Mouse (Mus musculus) B cell, adult 62 days (primary cell): Measurements from ENCODE around the gene Igfals. TPM values are rescaled to one million over a fixed set of nuclear protein-coding genes. Genes with fewer than 3 reads are reported as not detected.

ENCODE experiments used
- total RNA-seq: library from RNA; stranded (reverse); gene quantifications from 4 replicates; pipeline ENCODE4 v1.2.4, GENCODE M21; 2023

Gene Igfals
- 0.45 to 0.72 TPM (median 0.59 TPM) in 4 replicates for total RNA-seq

DNA sequence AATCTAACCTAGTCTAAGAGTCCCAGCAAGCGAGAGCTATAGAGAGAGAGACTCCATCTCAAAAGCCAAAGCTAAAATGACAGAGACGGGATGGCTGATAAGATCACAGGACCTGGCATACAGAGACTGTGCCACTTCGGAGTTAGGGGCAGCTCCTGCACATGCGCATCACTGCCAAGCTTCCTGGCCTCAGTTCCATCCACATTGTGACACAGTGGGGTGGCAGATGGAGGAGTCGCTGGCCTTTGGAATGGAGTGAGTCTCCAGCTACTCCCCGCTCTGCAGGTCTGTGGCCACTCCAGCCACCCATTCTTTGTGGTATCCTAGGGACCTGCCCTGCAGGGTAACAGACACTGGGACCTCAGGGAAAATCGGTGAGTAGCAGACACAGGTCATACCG, at the start of gene Igfals:
Gene Igfals (plus strand): TSS at position 222 of the 400 bp plus-strand sequence.

GRCm38 (mm10) chr17:24839842-24840241, 26.0 kb upstream of the Igfals start, which contains the start of gene Hagh:
TSS of gene Hagh (plus strand) at chr17:24840143.

DNA sequence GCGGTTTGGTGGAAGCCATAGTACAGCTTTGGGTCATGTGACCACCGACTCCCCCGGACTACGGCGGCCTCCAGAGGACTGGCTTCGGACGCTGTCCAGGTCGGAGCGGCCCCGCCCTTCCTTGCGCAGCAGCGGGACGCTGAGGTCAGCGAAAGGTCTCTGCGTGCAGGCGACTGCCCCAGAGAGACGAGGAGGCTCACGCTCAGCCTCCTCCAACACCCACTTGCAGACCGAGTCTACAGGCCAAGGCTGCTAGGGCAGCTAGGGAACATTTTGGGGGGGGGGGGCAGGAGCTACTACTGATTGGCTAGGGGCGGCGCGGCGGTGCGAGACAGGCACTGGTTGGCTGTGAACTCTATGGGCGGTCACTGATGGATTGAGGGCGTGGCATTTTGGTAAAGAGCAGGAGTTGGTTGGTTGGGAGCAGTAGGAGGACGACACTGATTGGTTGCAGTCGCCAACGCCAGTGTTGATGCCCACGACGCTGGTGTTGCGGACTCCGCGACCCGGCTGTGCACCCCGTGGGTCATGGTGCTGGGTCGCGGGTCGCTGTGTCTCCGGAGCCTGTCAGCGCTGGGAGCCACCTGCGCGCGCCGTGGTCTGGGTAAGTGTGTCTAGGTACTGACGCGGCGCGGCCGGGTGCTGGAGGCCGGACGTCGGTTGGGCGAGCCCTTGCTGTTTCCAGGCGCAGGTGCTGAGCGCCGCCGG, 15.6 kb upstream of the Igfals start, which contains the start of gene Fahd1:
Gene Fahd1 (minus strand): TSS at position 300 of the 708 bp plus-strand sequence.

GRCm38 (mm10) chr17:24886134-24886931, 20.5 kb downstream of the Igfals start, which contains the start of the genes Nubp2 and Spsb3:
TSS of gene Nubp2 (minus strand) at chr17:24886349.
TSS of gene Spsb3 (plus strand) at chr17:24886643.

GRCm38 (mm10) chr17:24894995-24895547, 29.3 kb downstream of the Igfals start, which contains the start of the genes Eme2 and Mrps34:
TSS of gene Eme2 (minus strand) at chr17:24895087.
TSS of gene Mrps34 (plus strand) at chr17:24895116.

DNA sequence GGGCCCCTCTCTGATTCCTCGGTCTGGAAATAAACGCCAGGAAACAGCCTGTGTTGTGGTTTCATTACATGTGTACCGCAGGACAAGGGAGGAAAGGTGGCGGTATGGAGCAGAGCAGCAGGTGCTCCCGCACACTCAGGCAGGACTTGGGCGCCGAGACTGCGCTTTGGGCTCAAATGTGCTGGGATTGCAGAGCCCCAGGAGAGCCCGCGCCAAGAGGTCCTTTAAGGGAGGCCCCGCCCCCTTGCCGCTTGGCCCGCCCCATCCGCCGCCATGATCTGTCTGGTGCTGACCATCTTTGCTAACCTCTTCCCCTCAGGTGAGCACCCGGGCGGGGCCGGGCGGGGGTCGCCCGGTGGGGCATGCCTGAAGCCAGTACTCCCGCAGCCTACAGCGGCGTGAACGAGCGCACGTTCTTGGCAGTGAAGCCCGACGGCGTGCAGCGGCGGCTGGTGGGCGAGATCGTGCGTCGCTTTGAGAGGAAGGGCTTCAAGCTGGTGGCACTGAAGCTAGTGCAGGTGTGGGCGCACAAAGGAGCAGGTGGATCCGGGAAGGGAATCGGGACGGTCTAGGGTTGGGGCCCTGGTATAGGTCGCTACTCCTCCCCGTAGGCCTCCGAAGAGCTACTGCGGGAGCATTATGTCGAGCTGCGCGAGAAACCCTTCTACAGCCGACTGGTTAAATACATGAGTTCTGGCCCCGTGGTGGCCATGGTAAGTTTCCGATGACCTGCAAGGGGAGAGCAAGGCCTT, 30.6 kb downstream of the Igfals start, which contains the start of gene Nme3:
Gene Nme3 (plus strand): TSS at position 260 of the 752 bp plus-strand sequence.

Other genes starting within 250 kb of the Igfals start
- 90.9 to 106 TPM (median 96.8 TPM) in 4 replicates for gene Tsc2, start 233.4 kb upstream of the Igfals start, total RNA-seq
- gene Nthl1, start 233.3 kb upstream of the Igfals start, total RNA-seq = 4.4 to 5.8 TPM (median 5.0 TPM) in 4 replicates
- gene Slc9a3r2, start 215.7 kb upstream of the Igfals start, total RNA-seq = 0.41 to 0.48 TPM in 2 of 4 replicates, not detected in the others
- gene Npw, start 207.5 kb upstream of the Igfals start, total RNA-seq = not detected in 4 replicates
- gene Zfp598, start 196.3 kb upstream of the Igfals start, total RNA-seq = 54.6 to 60.8 TPM (median 56.6 TPM) in 4 replicates
- not detected in 4 replicates for gene Syngr3, start 176.0 kb upstream of the Igfals start, total RNA-seq
- gene Gfer, start 169.8 kb upstream of the Igfals start, total RNA-seq = 12.9 to 22.3 TPM (median 19.2 TPM) in 4 replicates
- 5.5 to 8.2 TPM (median 5.8 TPM) in 4 replicates for gene Noxo1, start 169.8 kb upstream of the Igfals start, total RNA-seq
- 27.5 to 42.8 TPM (median 32.7 TPM) in 4 replicates for gene Tbl3, start 158.3 kb upstream of the Igfals start, total RNA-seq
- not detected in 4 replicates for gene Rnf151, start 147.9 kb upstream of the Igfals start, total RNA-seq
- gene Rps2, start 147.9 kb upstream of the Igfals start, total RNA-seq = 1,219 to 1,283 TPM (median 1,236 TPM) in 4 replicates
- 67.0 to 84.4 TPM (median 75.9 TPM) in 4 replicates for gene Ndufb10, start 141.5 kb upstream of the Igfals start, total RNA-seq
- gene Rpl3l, start 138.2 kb upstream of the Igfals start, total RNA-seq = 1.6 TPM in 1 of 4 replicates, not detected in the others
- gene Msrb1, start 129.4 kb upstream of the Igfals start, total RNA-seq = 32.3 to 40.3 TPM (median 34.7 TPM) in 4 replicates
- not detected in 4 replicates for gene Hs3st6, start 113.0 kb upstream of the Igfals start, total RNA-seq
- not detected in 4 replicates for gene Meiob, start 61.7 kb upstream of the Igfals start, total RNA-seq
- 29.2 to 37.9 TPM (median 31.8 TPM) in 4 replicates for gene Hagh, start 25.9 kb upstream of the Igfals start, total RNA-seq
- 1.6 to 2.9 TPM (median 2.5 TPM) in 4 replicates for gene Fahd1, start 15.6 kb upstream of the Igfals start, total RNA-seq
- 53.9 to 62.6 TPM (median 58.4 TPM) in 4 replicates for gene Nubp2, start 20.4 kb downstream of the Igfals start, total RNA-seq
- gene Spsb3, start 20.6 kb downstream of the Igfals start, total RNA-seq = 22.1 to 30.5 TPM (median 28.7 TPM) in 4 replicates
- gene Eme2, start 29.1 kb downstream of the Igfals start, total RNA-seq = 65.3 to 77.7 TPM (median 72.9 TPM) in 4 replicates
- gene Mrps34, start 29.1 kb downstream of the Igfals start, total RNA-seq = 27.2 to 32.9 TPM (median 29.8 TPM) in 4 replicates
- 16.7 to 22.9 TPM (median 20.5 TPM) in 4 replicates for gene Nme3, start 30.5 kb downstream of the Igfals start, total RNA-seq
- 208 to 219 TPM (median 213 TPM) in 4 replicates for gene Mapk8ip3, start 71.0 kb downstream of the Igfals start, total RNA-seq
- gene Jpt2, start 94.7 kb downstream of the Igfals start, total RNA-seq = 26.3 to 41.9 TPM (median 33.7 TPM) in 4 replicates
- gene Cramp1l, start 149.8 kb downstream of the Igfals start, total RNA-seq = 34.2 to 39.7 TPM (median 38.7 TPM) in 4 replicates
- 65.2 to 73.5 TPM (median 69.5 TPM) in 4 replicates for gene Ift140, start 150.1 kb downstream of the Igfals start, total RNA-seq
- not detected in 4 replicates for gene Tmem204, start 217.6 kb downstream of the Igfals start, total RNA-seq
- gene Telo2, start 250.0 kb downstream of the Igfals start, total RNA-seq = 30.7 to 41.3 TPM (median 35.3 TPM) in 4 replicates